Mouse (Mus musculus): ENCODE data around the gene Ssh2. TPM values are rescaled to one million over a fixed set of nuclear protein-coding genes. Genes with fewer than 3 reads are reported as not detected.

The Ssh2 gene
- polyA plus RNA-seq, 1 experiment from 2014 or later, result 14.3 TPM

DNA sequence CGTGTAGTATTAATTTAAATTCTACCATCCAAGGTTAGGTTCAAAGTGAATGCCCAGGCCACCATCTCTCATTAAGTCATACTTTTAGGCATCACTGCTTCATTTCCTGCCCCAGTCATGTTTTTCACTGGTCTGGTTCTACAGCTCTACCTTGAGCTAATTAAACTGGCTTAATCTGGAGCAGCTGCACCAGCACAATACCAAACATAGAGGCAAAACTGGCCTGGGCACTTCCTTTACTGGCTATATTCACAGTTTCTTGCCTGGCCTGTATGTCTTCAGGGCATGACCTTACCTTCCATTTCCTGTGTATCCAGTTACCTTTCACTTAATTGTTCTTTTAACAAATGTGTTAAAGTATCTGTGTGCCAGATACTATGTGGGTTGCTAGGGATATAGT is 81.2 kb downstream of the Ssh2 start:
- H3K9ac ChIP-seq, result no peak overlapping the region
- no peak overlapping the region for H3K4me2 ChIP-seq
- H3K9me3 ChIP-seq, result no peaks in the 10 kb centered on the region
- no peak overlapping the region for H3K27ac ChIP-seq
- H3K4me1 ChIP-seq, result no peaks in the 10 kb centered on the region
- no peaks in the 10 kb centered on the region for H3K27me3 ChIP-seq
- no peak for ATAC-seq (ENCODE audit: borderline replicate concordance, extremely low read depth, low FRiP score, low TSS enrichment)
- H3K4me3 ChIP-seq, result no peak overlapping the region
- H3K36me3 ChIP-seq, result no peaks in the 10 kb centered on the region
- WGBS, result 92% methylated on average over 1 of the region's 1 CpGs

DNA sequence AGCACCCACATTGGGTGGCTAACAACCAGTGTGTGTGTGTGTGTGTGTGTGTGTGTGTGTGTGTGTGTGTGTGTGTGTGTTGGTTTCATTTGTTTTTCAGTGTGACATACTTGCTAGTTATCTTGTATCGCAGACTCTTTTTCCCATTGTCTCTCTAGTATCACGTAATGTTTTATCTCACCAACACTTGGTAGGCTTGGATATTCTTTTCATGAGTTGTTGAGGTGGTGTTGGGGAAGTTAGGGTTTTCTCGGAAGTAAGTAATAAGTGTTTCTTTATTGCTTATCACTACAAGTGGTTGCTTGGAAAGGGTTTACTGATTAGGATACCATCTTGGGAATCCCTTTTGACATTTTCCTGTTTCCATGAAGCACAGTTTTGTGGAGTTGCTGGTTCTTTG is 91.1 kb downstream of the Ssh2 start:
- Histone ChIP-seq H3K9me3 (no peaks in the 10 kb centered on the region), H3K4me3 (no peak overlapping the region), H3K27me3 (no peaks in the 10 kb centered on the region), H3K9ac (no peak overlapping the region), H3K27ac (no peak overlapping the region), H3K4me2 (no peak overlapping the region), H3K4me1 (no peaks in the 10 kb centered on the region), H3K36me3 (no peaks in the 10 kb centered on the region)
- ATAC-seq (ENCODE audit: borderline replicate concordance, extremely low read depth, low FRiP score, low TSS enrichment), result no peak
- WGBS, result 74% methylated on average over 3 of the region's 3 CpGs

DNA sequence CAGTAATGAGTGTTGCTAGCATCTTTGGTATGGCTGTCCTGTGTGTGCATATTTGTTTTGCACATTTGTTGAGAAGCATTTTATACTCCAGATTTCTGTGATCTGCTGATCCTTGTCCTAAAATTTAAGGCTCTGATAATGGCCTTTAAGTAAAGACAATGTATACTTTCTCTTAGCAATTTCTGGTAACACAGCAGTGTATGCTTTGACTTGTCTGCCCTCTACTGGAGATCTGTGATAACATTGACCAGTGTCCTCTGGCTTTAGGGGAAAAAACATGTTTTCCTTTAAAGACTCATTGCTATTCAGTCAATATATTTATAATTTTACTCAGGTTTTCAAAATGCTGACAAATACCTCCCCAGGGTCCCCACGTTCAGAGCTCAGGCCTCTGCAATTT is 92.4 kb downstream of the Ssh2 start:
- H3K9me3 ChIP-seq, result no peaks in the 10 kb centered on the region

DNA sequence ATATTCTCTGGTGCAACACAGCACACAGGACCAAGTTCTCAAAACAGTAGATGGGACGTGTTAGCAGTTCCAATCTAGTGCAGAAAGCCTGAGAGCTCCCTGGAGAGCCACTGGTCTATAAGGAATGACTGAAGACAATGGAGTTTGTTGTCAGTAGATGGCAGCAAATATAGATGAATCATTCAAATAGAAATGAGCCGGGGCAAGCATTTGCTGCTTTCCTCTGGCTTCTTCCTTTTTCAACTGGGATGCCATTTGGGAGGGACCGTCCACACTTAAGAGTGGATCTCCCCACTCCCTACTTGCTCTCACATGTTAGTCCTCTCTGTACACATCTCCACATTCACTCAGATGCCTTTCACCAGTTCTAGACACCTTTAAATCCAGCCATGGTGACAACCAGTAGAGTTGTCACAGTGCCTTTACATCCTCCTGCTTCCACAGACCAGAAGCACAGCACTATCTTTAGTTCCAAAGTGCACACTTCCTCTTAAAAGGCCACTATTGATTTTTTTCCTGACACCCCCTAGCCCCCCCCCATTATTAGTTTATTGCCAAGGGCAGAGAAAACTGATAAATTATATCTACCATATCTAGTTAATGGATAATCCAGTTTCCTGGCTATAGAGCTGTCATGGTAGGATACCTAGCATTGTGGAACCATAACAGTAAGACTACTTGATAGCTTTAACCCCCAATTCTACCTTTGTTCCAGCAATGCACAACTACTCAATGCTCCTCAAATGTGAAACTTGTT is 101.8 kb downstream of the Ssh2 start:
- no peak overlapping the region for H3K4me3 ChIP-seq
- H3K4me2 ChIP-seq, result no peak overlapping the region
- no peaks in the 10 kb centered on the region for H3K27me3 ChIP-seq
- H3K27ac ChIP-seq, result no peak overlapping the region
- no peaks in the 10 kb centered on the region for H3K4me1 ChIP-seq
- WGBS, result 36% methylated on average over 3 of the region's 3 CpGs
- H3K9me3 ChIP-seq, result no peaks in the 10 kb centered on the region
- no peak for ATAC-seq (ENCODE audit: borderline replicate concordance, extremely low read depth, low FRiP score, low TSS enrichment)
- no peaks in the 10 kb centered on the region for H3K36me3 ChIP-seq
- H3K9ac ChIP-seq, result no peak overlapping the region

More for the DNA sequence above, 92.4 kb downstream of the Ssh2 start:
- H3K27me3 ChIP-seq, result no peaks in the 10 kb centered on the region
- H3K4me2 ChIP-seq, result no peak overlapping the region
- H3K9ac ChIP-seq, result no peak overlapping the region
- H3K36me3 ChIP-seq, result no peaks in the 10 kb centered on the region
- H3K4me1 ChIP-seq, result no peaks in the 10 kb centered on the region
- no peak for ATAC-seq (ENCODE audit: borderline replicate concordance, extremely low read depth, low FRiP score, low TSS enrichment)
- no peak overlapping the region for H3K27ac ChIP-seq
- H3K4me3 ChIP-seq, result no peak overlapping the region
- 6% methylated on average over 1 of the region's 1 CpGs for WGBS

DNA sequence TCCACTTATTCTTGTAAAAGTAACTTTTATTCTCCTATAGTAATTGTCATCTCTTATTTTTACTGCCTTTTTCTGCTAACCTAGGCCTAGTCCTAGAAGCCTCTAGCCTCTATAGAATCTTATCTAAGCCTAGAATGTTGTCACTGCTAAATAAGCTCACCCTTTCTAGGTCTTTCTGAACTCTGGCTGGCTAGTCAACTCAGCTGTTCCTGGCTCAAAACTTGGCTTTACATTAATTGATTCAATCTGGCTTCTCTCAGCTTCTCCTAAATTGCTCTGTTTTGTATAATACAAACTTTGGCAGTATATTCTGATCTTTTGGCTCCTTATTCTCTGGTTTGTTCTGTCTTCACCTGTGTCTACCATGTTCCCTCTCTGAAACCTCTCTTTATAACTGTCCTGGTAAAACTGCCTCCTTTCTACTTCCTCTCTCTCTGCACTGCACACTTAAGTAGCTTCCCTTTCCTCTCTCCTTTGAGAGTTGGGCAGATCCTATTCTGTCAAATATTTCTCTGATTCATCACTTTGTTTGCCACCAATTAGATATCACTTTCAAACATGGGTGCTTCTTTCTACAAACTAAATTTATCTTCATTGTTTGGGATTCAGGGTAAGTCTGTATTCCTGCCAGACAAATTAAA is 102.5 kb downstream of the Ssh2 start:
- no peak overlapping the region for H3K27ac ChIP-seq
- H3K4me1 ChIP-seq, result no peaks in the 10 kb centered on the region
- ATAC-seq (ENCODE audit: borderline replicate concordance, extremely low read depth, low FRiP score, low TSS enrichment), result no peak
- H3K36me3 ChIP-seq, result no peaks in the 10 kb centered on the region
- H3K4me3 ChIP-seq, result no peak overlapping the region
- no peak overlapping the region for H3K9ac ChIP-seq
- no peaks in the 10 kb centered on the region for H3K9me3 ChIP-seq
- H3K27me3 ChIP-seq, result no peaks in the 10 kb centered on the region
- H3K4me2 ChIP-seq, result no peak overlapping the region

DNA sequence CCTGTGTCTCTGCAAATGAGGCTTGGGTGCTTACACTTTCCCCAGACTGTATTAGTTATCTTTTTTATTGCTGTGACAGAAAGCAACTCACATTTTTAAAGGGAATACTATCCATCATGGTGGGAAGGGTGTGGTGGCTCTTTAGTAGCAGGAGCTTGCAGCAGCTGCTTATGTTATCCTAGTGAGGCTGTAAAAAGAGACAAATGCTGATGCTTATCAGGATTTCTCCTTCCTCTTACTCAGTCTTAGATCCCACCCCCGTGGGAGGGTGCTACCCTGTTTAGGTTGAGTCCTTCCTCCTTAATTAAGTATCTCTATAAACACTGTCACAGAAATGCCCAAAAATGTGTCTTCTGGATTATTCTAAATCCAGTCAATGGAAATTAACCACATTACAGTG is 105.1 kb downstream of the Ssh2 start:
- Histone ChIP-seq H3K4me1 (no peaks in the 10 kb centered on the region), H3K4me3 (no peak overlapping the region), H3K4me2 (no peak overlapping the region), H3K9me3 (no peaks in the 10 kb centered on the region), H3K36me3 (no peaks in the 10 kb centered on the region), H3K27ac (no peak overlapping the region), H3K27me3 (no peaks in the 10 kb centered on the region), H3K9ac (no peak overlapping the region)
- ATAC-seq (ENCODE audit: borderline replicate concordance, extremely low read depth, low FRiP score, low TSS enrichment), result no peak
- WGBS, result 17% methylated on average over 1 of the region's 1 CpGs

DNA sequence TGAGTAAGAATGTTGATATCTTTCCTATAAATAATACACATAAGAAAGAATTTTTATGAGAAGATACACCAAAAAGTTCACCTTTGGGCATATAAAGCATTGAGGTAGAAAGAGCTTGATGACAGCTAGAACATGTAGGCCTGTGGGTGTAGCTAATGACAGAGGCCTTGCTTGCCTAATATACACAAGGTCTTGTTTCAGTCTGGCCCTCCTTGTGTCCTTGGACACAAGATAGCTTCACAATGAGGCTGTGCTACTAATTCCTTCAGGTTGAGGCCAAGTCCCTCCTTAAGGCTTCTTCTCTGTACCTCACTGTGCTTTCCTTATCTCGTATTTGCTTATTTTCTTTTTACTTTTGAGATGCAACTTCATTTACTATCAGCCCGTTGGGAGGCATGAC is 114.4 kb downstream of the Ssh2 start:
- H3K36me3 ChIP-seq, result no peaks in the 10 kb centered on the region
- 67% methylated on average over 2 of the region's 2 CpGs for WGBS
- H3K4me3 ChIP-seq, result no peak overlapping the region
- H3K27ac ChIP-seq, result no peak overlapping the region
- H3K9ac ChIP-seq, result no peak overlapping the region
- no peaks in the 10 kb centered on the region for H3K9me3 ChIP-seq
- H3K4me1 ChIP-seq, result no peaks in the 10 kb centered on the region
- H3K27me3 ChIP-seq, result no peaks in the 10 kb centered on the region
- no peak for ATAC-seq (ENCODE audit: borderline replicate concordance, extremely low read depth, low FRiP score, low TSS enrichment)
- no peak overlapping the region for H3K4me2 ChIP-seq

DNA sequence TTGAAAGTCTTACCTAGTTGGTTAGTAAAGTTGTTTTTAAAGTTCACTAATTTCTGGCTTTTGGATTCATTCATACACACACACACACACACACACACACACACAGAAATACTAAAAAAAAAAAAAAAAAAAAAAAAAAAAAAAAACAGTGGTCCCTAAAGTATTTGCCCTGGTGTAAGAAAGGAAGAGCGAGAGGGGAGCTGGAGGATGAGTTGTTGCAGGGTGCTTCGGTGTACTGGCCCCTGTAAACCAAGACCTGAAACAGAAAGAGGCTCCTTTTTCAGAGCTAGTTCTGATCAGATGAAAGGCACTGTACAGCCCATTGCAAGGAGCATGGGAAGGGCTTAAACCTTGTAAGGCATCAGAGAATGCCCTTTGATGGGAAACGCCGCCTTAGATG is 131.2 kb downstream of the Ssh2 start:
- ATAC-seq (ENCODE audit: borderline replicate concordance, extremely low read depth, low FRiP score, low TSS enrichment), result no peak
- Histone ChIP-seq H3K36me3 (no peaks in the 10 kb centered on the region), H3K4me1 (peaks cover 12% of the 10 kb centered on the region; the same call in 1 of the 2 replicates), H3K9ac (no peak overlapping the region), H3K27me3 (no peaks in the 10 kb centered on the region; the same call in 1 of the 2 replicates), H3K27ac (no peak overlapping the region), H3K9me3 (no peaks in the 10 kb centered on the region), H3K4me2 (peak overlapping the region; percentile 64), H3K4me3 (no peak overlapping the region)
- 75% methylated on average over 4 of the region's 4 CpGs for WGBS

DNA sequence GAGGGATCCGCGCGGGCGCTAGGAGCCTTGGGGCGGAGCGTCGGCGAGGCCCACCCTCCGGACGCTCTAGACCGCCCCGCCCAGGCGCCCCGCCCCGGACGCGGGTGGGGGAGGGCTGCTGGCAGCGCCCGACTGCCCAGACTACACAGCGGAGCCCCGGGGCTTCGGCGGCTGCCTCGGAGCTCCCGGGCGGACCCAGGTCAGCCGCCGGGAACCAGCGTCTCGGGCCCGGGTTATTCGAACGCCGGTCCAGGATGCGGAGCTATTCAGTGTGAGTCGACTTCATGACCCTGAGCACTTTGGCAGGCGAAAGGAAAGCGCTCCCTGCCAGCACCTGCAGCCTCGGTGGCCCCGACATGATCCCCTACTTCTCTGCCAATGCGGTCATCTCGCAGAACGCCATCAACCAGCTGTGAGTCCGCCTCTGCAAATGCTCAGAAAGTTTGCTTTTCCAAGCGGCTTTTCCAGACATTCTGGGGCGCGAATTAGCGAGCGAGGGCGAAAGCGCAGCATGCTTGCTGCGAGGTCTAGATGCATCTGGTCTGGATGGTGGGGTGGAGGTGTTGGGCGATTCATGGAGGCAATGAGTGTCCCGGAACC is 132.2 kb downstream of the Ssh2 start:
- Histone ChIP-seq H3K4me3 (peak overlapping the region; percentile 59), H3K4me2 (peak overlapping the region; percentile 64), H3K4me1 (peaks cover 12% of the 10 kb centered on the region; the same call in 1 of the 2 replicates), H3K27ac (peak overlapping the region; percentile 66), H3K9me3 (no peaks in the 10 kb centered on the region), H3K27me3 (no peaks in the 10 kb centered on the region; the same call in 1 of the 2 replicates), H3K9ac (peak overlapping the region; percentile 41), H3K36me3 (no peaks in the 10 kb centered on the region)
- ATAC-seq (ENCODE audit: borderline replicate concordance, extremely low read depth, low FRiP score, low TSS enrichment), result peak; percentile 100
- WGBS, result under 1% methylated on average over 53 of the region's 54 CpGs

DNA sequence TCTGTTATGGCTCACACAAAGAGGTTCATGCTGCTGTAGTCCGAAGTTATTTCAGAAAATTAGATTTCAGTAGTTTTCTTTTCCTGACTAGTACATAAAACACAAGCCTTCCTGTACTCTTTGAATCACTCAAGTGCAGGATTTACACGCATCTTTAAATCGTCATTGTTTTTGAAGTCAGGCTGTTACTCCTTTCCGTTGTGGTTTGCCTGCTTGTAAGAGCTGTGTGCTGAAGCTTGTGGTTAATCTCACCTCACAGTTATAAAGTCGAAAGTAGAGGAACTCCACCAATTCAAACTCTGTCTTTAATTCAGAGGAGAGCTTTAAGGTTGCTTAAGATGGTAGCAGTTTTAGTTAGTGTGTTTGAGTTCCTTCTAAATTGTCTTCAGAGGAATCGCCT is 132.9 kb downstream of the Ssh2 start:
- H3K9me3 ChIP-seq, result no peaks in the 10 kb centered on the region
- H3K27ac ChIP-seq, result no peak overlapping the region
- 27% methylated on average over 6 of the region's 6 CpGs for WGBS
- no peaks in the 10 kb centered on the region for H3K36me3 ChIP-seq
- H3K4me1 ChIP-seq, result peaks cover 12% of the 10 kb centered on the region; the same call in 1 of the 2 replicates
- H3K4me2 ChIP-seq, result peak overlapping the region; percentile 64
- no peaks in the 10 kb centered on the region; the same call in 1 of the 2 replicates for H3K27me3 ChIP-seq
- H3K4me3 ChIP-seq, result peak overlapping the region; percentile 59
- H3K9ac ChIP-seq, result peak overlapping the region; percentile 41
- ATAC-seq (ENCODE audit: borderline replicate concordance, extremely low read depth, low FRiP score, low TSS enrichment), result no peak

DNA sequence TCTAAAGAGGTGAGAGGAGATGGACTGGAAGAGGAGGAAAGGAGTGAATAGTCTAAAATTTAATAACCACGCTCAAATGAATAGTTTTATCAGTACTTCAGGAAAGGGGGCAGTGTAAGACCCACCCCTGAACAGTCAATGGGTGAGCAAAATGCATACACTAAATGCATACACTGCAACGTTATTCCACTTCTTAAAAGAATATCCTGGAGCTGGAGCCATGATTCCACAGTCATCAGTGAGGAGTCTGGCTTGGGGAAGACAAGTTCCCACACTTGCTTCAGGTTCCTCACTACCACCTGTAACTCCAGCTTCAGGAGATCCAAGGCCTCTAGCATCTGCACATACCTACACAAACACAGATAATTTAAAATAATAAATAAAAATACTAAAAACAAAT is 133.6 kb downstream of the Ssh2 start:
- WGBS, result 51% methylated on average over 2 of the region's 2 CpGs
- no peak overlapping the region for H3K27ac ChIP-seq
- no peaks in the 10 kb centered on the region for H3K9me3 ChIP-seq
- no peaks in the 10 kb centered on the region; the same call in 1 of the 2 replicates for H3K27me3 ChIP-seq
- H3K36me3 ChIP-seq, result no peaks in the 10 kb centered on the region
- no peak overlapping the region for H3K9ac ChIP-seq
- peak overlapping the region; percentile 59 for H3K4me3 ChIP-seq
- H3K4me1 ChIP-seq, result peaks cover 12% of the 10 kb centered on the region; the same call in 1 of the 2 replicates
- no peak for ATAC-seq (ENCODE audit: borderline replicate concordance, extremely low read depth, low FRiP score, low TSS enrichment)
- H3K4me2 ChIP-seq, result peak overlapping the region; percentile 64

DNA sequence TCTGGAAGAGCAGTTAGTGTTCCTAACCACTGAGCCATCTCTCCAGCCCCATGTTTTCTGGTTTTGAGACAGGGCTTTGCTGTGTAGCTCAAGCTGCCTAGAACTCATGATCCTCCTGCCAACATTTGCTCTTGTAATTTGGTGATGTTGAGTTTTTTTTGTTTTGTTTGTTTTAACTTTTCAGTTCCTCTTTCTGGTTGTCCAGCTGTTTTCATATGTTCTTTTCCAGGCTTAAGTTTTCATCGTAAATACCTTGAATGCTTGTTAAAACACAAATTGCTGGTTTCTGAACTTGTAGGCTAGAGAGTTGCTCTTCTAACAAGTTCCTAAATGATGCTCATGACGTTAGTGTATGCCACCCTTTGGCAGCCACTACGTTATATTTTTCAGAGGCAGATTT is 139.0 kb downstream of the Ssh2 start:
- ATAC-seq (ENCODE audit: borderline replicate concordance, extremely low read depth, low FRiP score, low TSS enrichment), result no peak
- Histone ChIP-seq H3K27ac (no peak overlapping the region), H3K4me2 (no peak overlapping the region), H3K27me3 (no peaks in the 10 kb centered on the region), H3K9ac (no peak overlapping the region), H3K4me1 (peaks cover 12% of the 10 kb centered on the region; the same call in 1 of the 2 replicates), H3K9me3 (no peaks in the 10 kb centered on the region), H3K36me3 (no peaks in the 10 kb centered on the region), H3K4me3 (no peak overlapping the region)
- 73% methylated on average over 3 of the region's 3 CpGs for WGBS
